Mouse (Mus musculus) ovary, postnatal 14 days (tissue): ENCODE results near the gene Epb41l5.

Source experiments
- DNase-seq: peaks from one replicate; pipeline ENCODE4 v3.0.0; 2022; ENCODE audit warnings: low spot score

Gene Epb41l5

GRCm38 (mm10) chr1:119648205-119649111 lies at the start of gene Epb41l5:
TSS of gene Epb41l5 (minus strand) at chr1:119649000.
- DNase-seq = peak; percentile 72

DNA sequence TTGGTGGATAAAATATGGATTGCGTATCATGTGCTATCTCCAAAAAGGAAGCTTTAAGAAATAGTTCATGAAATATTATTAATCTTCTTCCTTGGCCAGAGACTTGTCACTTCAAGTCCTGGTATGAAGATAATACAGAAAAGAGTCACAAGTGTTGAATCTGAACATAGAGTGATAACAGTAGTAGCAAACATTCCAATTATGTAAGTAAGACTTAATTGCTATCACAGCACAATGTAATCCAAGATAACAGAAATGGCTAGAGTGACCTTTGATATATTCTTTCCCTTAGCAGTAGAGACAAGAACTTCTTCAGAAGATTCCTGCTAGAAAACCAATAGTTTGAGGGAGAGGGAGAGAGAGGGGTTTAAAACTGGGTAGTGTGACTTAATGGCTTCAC lies 48.1 kb upstream of the Epb41l5 start:
- no peak for DNase-seq

- DNase-seq = no peak
Observed at GRCm38 (mm10) chr1:119685773-119686558, 37.2 kb upstream of the Epb41l5 start.

GRCm38 (mm10) chr1:119681663-119682213 lies 32.9 kb upstream of the Epb41l5 start:
- DNase-seq = no peak

DNA sequence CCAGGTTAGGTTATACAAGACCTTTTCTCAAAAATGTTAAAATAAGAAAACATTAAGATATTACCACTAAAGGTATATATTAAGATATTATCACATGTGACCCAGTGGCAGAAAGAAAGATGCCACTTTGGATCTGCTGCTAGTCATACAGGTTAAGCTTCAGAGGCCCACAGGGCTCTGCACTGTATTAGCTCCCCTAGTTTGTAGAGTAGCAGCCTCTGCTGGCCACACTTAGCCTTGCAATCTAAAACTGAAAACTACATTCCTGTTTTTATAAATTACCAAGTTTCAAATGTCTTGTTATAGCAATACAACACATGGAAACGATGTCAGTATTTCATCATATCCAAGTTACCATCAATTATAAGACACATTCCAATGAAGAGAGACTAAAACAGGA lies 26.2 kb upstream of the Epb41l5 start:
- peak; percentile 7 for DNase-seq

GRCm38 (mm10) chr1:119666904-119667303 lies 18.1 kb upstream of the Epb41l5 start:
- no peak for DNase-seq

DNA sequence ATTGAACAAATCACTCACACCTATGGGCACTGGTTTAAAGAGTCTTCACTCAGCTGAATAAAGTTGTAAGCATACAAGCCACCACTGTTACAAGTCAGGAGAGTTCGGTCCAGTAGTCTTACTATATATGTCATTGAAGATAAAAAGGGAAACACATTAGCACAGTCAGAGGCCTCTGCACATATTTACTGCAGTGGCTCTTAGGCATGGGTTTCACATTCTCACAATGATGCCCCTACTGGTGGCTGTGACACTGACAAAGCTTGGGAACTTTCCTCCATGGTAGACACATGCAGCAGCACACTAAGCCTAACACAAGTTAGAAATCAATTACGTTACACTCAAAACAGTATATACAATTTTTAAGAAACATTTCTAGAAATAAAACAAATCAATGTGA lies 5.5 kb upstream of the Epb41l5 start:
- no peak for DNase-seq

- no peak for DNase-seq
Observed at GRCm38 (mm10) chr1:119650386-119650785, 1.6 kb upstream of the Epb41l5 start.

- DNase-seq = no peak
Observed at GRCm38 (mm10) chr1:119649627-119650026, 827 bp upstream of the Epb41l5 start.

DNA sequence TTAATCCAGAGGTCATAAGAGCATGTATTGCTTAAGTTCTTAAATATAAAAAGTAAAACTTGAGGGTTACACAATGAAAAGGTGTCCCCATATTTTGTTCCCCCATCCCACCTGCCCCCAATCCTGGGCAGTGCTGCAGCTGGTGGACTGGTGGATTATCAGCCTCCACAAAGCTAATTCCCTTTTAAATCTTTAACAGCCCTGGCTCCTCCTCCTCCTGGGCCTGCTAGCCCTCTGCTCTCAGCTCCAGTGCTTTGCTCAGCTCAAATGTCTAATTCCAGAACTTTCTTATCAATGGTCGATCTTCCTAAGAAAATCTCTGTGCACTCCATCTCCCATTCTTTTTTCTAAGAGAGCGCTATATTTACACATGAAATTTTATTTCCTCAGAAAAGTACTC lies 2.4 kb downstream of the Epb41l5 start:
- DNase-seq = no peak

DNA sequence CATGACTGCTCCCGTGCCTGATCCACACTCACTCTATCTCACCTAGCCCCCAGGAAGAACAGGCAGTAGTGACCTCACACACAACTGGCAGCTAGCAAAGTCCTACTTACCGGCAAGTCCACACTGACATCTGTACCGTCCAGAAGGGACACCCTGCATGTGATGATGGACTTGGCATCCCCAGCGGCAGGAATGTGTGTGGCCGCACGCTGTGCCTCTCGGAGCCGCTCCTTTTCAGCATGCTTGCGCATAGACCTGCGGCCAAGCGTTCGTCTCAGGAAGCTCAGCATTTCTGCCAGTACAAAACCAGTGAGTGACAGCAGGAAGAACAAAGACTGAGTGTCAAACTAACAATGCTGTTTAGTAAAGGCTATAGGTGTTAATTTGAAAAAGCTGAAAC lies 6.4 kb downstream of the Epb41l5 start:
- no peak for DNase-seq

DNA sequence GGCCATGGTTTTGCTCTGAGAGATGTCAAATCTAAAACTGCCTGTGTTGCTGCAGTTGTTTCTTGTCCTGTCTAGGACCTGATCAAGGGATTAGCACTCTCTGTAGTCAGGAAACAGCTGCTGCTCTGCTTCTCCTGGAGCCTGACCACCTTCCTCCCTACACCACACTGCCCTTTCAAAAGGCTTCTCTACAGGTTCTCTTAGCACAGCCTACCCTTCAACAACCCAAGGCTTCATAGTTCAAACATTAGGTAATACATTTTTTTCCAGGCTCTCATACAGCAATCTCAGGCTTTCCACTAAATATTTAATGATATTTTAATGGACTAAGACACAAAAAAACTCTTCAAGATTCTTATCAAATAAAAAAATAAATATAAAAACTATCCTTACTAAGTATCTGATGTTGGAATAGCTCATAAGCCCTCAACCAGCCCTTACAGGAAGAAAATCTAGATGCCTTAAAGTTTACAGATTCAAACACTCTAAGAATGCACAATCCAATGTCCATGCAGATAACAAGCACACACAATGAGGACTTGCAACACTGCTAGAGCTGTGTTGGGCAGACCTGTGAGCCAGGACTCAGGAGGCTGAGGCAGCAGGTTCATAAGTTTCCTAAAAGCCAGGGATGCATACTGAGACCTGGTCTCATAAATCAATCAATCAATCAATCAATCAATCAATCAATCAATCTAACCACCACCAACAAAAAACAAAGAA lies 7.5 kb downstream of the Epb41l5 start:
- DNase-seq = no peak

GRCm38 (mm10) chr1:119640006-119640405 lies 8.8 kb downstream of the Epb41l5 start:
- DNase-seq = no peak

DNA sequence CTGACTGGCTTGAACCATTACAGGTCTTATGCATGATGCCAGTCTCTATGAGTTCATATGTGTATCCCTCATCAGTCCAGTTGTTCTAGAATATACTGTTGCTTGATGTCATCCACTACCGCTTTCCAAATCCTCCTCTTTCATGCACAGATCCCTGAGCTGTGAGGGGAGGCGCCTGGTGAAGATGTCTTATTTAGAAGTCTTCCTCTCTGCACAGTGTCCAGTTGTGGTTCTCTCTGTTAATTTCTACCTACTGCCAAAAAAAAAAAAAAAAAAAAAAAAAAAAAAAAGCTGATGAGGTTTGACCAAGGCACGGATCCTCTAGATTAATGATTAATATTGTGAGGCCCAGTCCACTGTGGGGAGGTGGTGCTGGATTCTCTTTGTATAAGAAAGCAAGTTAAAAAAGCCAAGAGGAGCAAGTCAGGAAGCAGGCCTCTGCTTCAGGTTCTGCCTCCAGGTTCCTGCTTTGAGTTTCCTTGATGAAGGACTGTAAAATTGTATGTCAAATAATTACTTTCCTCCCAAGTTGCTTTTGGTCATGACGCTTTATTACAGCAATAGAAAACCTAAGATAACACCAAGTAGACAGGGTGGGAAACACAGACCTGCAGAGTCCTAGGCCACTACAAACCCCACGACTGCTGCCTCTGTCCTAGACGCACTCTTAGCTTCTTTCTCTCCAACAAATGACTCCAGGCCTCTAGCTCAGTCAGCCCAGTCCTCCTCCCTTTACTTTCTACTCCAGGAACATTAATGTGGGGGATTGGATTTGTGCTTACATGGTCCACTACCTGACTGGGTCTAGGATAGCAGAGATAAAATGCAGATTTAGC lies 11.4 kb downstream of the Epb41l5 start:
- DNase-seq = no peak

DNA sequence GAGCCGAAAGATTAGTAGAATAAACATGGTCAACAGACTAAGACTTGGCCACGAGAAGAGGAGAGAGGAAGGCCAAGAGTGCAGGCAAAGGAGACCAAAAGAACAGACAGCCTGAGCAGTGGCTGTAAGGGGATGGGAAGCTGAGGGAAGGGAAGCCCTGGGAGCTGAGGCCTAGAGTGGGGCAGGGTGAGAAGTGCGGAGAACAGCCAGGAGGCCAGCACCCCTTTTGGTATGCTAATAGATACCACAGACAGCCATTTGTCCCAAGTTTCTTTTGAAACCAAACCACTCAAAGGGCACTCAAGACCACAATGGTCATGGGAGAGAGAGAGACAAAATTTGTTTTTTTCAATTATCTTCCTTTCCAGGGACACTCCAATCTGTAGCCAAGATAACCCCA lies 14.1 kb downstream of the Epb41l5 start:
- DNase-seq = no peak

DNA sequence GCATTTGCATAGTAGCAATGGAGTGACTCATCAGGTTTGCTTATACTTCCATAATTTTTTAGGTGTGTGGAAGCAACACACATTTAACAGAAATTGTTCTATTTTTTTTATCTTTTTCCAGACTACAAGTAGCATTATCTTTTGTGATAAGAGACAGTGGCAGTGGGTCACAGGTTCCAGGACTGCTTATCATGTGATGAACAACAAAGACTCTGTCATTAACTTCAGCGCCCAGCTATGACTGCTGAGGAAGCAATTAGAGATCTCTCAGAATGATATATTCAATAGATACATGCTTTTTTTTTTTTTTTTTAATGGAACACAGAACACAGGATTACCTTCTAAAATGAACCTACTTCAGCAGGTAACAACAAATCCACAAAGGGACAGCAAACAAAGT lies 18.4 kb downstream of the Epb41l5 start:
- no peak for DNase-seq

DNA sequence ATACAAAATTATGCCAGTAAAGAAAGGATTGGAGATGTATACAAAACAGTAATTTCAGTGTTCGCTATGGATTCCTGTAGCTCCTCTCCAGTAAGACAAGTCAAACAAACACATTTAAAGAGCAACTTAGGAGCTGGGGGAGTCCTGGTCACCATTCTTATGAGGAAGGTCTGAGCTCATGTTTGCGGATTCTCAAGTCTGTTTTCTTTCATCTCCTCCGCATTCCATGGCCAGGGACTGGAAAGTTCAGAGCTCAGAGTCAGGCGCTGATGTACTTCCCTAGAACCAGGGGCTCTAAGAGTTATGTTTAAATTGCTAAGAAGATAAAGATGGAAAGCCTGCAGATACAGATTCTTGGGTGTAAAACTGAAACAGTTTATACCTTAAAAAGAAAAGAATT lies 22.0 kb downstream of the Epb41l5 start:
- DNase-seq = peak; percentile 12

- no peak for DNase-seq
Observed at GRCm38 (mm10) chr1:119624444-119624843, 24.4 kb downstream of the Epb41l5 start.

GRCm38 (mm10) chr1:119605396-119605795 lies 43.4 kb downstream of the Epb41l5 start:
- DNase-seq = no peak

DNA sequence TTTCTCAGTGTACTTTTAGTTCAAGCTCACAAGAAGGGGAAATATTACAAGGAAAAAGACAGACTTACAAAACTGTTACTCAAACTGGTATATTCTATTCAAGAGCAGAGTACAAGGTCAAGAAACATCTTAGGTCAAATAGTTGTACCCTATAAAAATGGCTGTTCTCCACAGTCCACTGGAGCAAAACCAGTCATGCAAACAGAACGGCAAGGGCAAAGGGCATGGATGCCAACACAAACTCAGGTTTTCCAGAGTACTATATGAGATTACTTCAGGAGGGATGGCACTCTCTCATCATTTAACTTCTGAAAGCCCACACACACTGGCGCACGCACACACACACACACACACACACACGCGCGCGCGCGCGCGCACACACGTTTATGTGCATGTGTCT lies 46.4 kb downstream of the Epb41l5 start:
- no peak for DNase-seq

DNA sequence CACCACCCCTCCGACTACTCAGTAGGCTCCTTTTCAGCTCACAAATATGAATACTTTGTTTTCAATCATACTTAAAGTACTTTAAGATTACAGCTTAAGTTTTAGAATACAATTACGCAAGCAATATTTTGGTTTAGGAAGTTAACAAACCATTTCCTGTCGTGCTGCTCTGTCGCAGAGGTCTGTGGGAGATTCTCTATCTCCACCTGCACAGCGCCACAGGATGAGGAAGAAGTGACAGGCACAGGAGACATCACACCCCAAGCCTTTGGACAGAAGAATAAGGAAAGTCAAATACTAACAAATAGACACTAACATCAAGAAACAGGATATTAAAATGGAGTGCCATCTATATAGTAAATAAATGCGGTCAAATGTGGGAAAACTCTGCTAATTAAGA lies 49.9 kb downstream of the Epb41l5 start:
- DNase-seq = no peak
